Mouse (Mus musculus) erythroblast, embryonic 14.5 days (primary cell): ENCODE data around the gene Gm26661. TPM values are rescaled to one million over a fixed set of nuclear protein-coding genes. Genes with fewer than 3 reads are reported as not detected.

Source experiments
- H3K27me3 ChIP-seq: 2 replicates; pipeline ENCODE4 v1.6.1; 2012; ENCODE audit warnings: inconsistent platforms; ENCODE audit not compliant: control insufficient read depth
- H3K36me3 ChIP-seq: 2 replicates; pipeline ENCODE4 v1.6.1; 2012; ENCODE audit warnings: mild to moderate bottlenecking, inconsistent platforms; ENCODE audit not compliant: control insufficient read depth
- H3K4me1 ChIP-seq: 2 replicates; pipeline ENCODE4 v1.6.1; 2012; ENCODE audit warnings: inconsistent platforms; ENCODE audit not compliant: control insufficient read depth
- H3K4me3 ChIP-seq: replicated peaks from 2 replicates; pipeline ENCODE3; 2012; ENCODE audit warnings: moderate library complexity, mild to moderate bottlenecking, inconsistent platforms
- H3K9me3 ChIP-seq: 2 replicates; pipeline ENCODE4 v1.6.1; 2012; ENCODE audit warnings: low read length, inconsistent platforms, mixed read lengths; ENCODE audit not compliant: control insufficient read depth
- GATA1 ChIP-seq: IDR thresholded peaks from 2 replicates; pipeline ENCODE4 v1.6.1; 2012; ENCODE audit warnings: low read length, inconsistent platforms, mixed read lengths
- TAL1 ChIP-seq: IDR thresholded peaks from 3 replicates; pipeline ENCODE4 v1.6.1; 2012; ENCODE audit warnings: low read length, inconsistent platforms, mixed read lengths
- polyA plus RNA-seq: library from polyadenylated mRNA; stranded (reverse); fragments of >175 nt; gene quantifications from 2 replicates; pipeline ENCODE4 v1.2.3, GENCODE M21; 2012

The Gm26661 gene
- not detected in 2 replicates for polyA plus RNA-seq

- TF ChIP-seq GATA1 (no peak), TAL1 (no peak)
- no peak within 1 kb of the TSS for H3K4me3 ChIP-seq
These were observed at the start of gene Gm26661 for GRCm38 (mm10) chr14:7791532-7792159. TSS of gene Gm26661 (plus strand) at chr14:7791587.

GRCm38 (mm10) chr14:7748944-7749763 lies 42.2 kb upstream of the Gm26661 start:
- H3K4me3 ChIP-seq: no peak overlapping the region
- no peaks in the 10 kb centered on the region for H3K36me3 ChIP-seq
- no peaks in the 10 kb centered on the region for H3K27me3 ChIP-seq
- TF ChIP-seq GATA1 (no peak), TAL1 (no peak)
- no peaks in the 10 kb centered on the region for H3K9me3 ChIP-seq
- H3K4me1 ChIP-seq: no peaks in the 10 kb centered on the region

More at GRCm38 (mm10) chr14:7791532-7792159, at the start of gene Gm26661:
- Histone ChIP-seq H3K4me1 (no peaks in the 10 kb centered on the region; the same call in 1 of the 2 replicates), H3K9me3 (no peaks in the 10 kb centered on the region), H3K36me3 (no peaks in the 10 kb centered on the region), H3K27me3 (peaks cover 17% of the 10 kb centered on the region)

GRCm38 (mm10) chr14:7749764-7750089 lies 41.7 kb upstream of the Gm26661 start:
- no peak for TF ChIP-seq GATA1
- TF ChIP-seq TAL1: no peak
- no peak overlapping the region for H3K4me3 ChIP-seq

GRCm38 (mm10) chr14:7765569-7766314 lies 25.6 kb upstream of the Gm26661 start:
- Histone ChIP-seq H3K36me3 (no peaks in the 10 kb centered on the region), H3K9me3 (no peaks in the 10 kb centered on the region), H3K4me1 (no peaks in the 10 kb centered on the region), H3K27me3 (no peaks in the 10 kb centered on the region), H3K4me3 (no peak overlapping the region)
- TF ChIP-seq GATA1 (no peak), TAL1 (no peak)

More at GRCm38 (mm10) chr14:7749764-7750089, 41.7 kb upstream of the Gm26661 start:
- Histone ChIP-seq H3K9me3 (no peaks in the 10 kb centered on the region), H3K36me3 (no peaks in the 10 kb centered on the region), H3K4me1 (no peaks in the 10 kb centered on the region), H3K27me3 (no peaks in the 10 kb centered on the region)

- Histone ChIP-seq H3K9me3 (no peaks in the 10 kb centered on the region), H3K4me3 (peak overlapping the region; percentile 63), H3K27me3 (no peaks in the 10 kb centered on the region), H3K4me1 (peaks cover 2% of the 10 kb centered on the region; the same call in 1 of the 2 replicates), H3K36me3 (no peaks in the 10 kb centered on the region)
- TF ChIP-seq GATA1 (no peak), TAL1 (no peak)
These were observed 17.5 kb upstream of the Gm26661 start for GRCm38 (mm10) chr14:7773714-7774389.

- Histone ChIP-seq H3K27me3 (peaks cover 5% of the 10 kb centered on the region), H3K4me1 (peaks cover 5% of the 10 kb centered on the region), H3K9me3 (no peaks in the 10 kb centered on the region), H3K36me3 (no peaks in the 10 kb centered on the region), H3K4me3 (no peak overlapping the region)
- no peak for TF ChIP-seq GATA1
- no peak for TF ChIP-seq TAL1
These were observed 5.3 kb upstream of the Gm26661 start for GRCm38 (mm10) chr14:7786073-7786472.

- Histone ChIP-seq H3K36me3 (no peaks in the 10 kb centered on the region), H3K4me1 (peaks cover 5% of the 10 kb centered on the region), H3K9me3 (no peaks in the 10 kb centered on the region), H3K4me3 (no peak overlapping the region), H3K27me3 (peaks cover 17% of the 10 kb centered on the region)
- no peak for TF ChIP-seq TAL1
- TF ChIP-seq GATA1: no peak
These were observed 1.9 kb upstream of the Gm26661 start for GRCm38 (mm10) chr14:7789266-7790030.

GRCm38 (mm10) chr14:7791061-7791531 lies 291 bp upstream of the Gm26661 start:
- no peaks in the 10 kb centered on the region for H3K9me3 ChIP-seq
- peaks cover 17% of the 10 kb centered on the region for H3K27me3 ChIP-seq
- H3K36me3 ChIP-seq: no peaks in the 10 kb centered on the region
- H3K4me3 ChIP-seq: no peak overlapping the region
- H3K4me1 ChIP-seq: peaks cover 2% of the 10 kb centered on the region
- TF ChIP-seq GATA1 (no peak), TAL1 (no peak)
